Mouse (Mus musculus): ENCODE results near the gene Phf11a.
"Not testable (repeated sequence)": the region's sequence is repeated elsewhere in the genome, so short reads cannot be mapped to it uniquely, and the experiment has no call there.

The Phf11a gene

DNA sequence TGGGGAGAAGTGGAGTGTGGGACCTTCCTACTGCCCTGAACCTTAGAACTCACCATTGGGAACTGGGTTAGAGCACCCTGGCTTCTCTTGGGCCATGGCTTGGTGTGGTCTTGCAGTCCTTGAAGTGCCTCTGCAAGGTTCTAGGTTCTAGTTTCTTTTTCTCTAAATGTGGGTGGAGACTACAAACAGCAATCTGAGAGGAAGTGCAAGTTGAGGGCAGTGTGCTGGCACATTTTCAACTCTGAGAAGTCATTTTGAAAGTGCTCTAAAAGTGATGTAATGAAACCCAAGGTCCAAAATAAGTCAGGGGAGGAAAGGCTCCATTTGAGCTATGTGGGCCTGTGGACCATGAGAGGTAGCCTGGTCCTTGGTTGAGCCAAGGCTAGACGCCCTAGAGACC, at the start of gene Phf11a:
Gene Phf11a (minus strand): TSS at position 132 of the 400 bp plus-strand sequence.
- DNase-seq (ENCODE audit: low spot score), result not testable (repeated sequence)

- DNase-seq (ENCODE audit: low spot score), result peak; percentile 13
Measured at GRCm38 (mm10) chr14:59341189-59341588, 43.9 kb upstream of the Phf11a start, which contains the start of gene Phf11b. Phf11b (minus strand) TSS chr14:59341351.

DNA sequence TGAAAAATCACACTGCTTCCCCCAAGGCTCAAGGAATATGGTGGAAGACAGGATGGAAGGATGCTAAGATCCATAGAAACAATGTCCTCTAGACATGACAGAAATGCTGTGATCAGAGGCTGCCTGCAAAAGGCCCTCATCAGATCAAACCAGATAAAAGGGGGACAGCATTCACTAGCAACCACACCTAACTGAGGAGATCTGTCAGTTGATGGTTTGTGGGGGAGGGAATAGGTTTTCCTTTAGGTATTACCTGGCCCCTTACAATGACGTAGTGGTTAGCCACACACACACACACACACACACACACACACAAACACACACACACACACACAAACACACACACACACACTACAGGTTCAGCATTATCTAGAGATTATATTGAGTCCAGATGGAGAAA, 42.2 kb upstream of the Phf11a start:
- DNase-seq (ENCODE audit: low spot score), result no peak

- DNase-seq (ENCODE audit: low spot score), result not testable (repeated sequence)
Measured at GRCm38 (mm10) chr14:59336056-59336455, 38.7 kb upstream of the Phf11a start.

GRCm38 (mm10) chr14:59330499-59330898, 33.2 kb upstream of the Phf11a start:
- DNase-seq (ENCODE audit: low spot score), result not testable (repeated sequence)

GRCm38 (mm10) chr14:59319970-59320369, 22.6 kb upstream of the Phf11a start:
- DNase-seq (ENCODE audit: low spot score), result not testable (repeated sequence)

- DNase-seq (ENCODE audit: low spot score), result not testable (repeated sequence)
Measured at GRCm38 (mm10) chr14:59319036-59319435, 21.7 kb upstream of the Phf11a start.

GRCm38 (mm10) chr14:59291769-59292168, 5.6 kb downstream of the Phf11a start:
- DNase-seq (ENCODE audit: low spot score), result not testable (repeated sequence)

GRCm38 (mm10) chr14:59274961-59275360, 22.4 kb downstream of the Phf11a start:
- DNase-seq (ENCODE audit: low spot score), result not testable (repeated sequence)

- DNase-seq (ENCODE audit: low spot score), result peak; percentile 9
Measured at GRCm38 (mm10) chr14:59260056-59260455, 37.3 kb downstream of the Phf11a start, which contains the start of gene Gm6904. Gm6904 (minus strand) TSS chr14:59260216.

GRCm38 (mm10) chr14:59255861-59256260, 41.5 kb downstream of the Phf11a start:
- not testable (repeated sequence) for DNase-seq (ENCODE audit: low spot score)

- DNase-seq (ENCODE audit: low spot score), result not testable (repeated sequence)
Measured at GRCm38 (mm10) chr14:59250350-59250749, 47.0 kb downstream of the Phf11a start.

DNA sequence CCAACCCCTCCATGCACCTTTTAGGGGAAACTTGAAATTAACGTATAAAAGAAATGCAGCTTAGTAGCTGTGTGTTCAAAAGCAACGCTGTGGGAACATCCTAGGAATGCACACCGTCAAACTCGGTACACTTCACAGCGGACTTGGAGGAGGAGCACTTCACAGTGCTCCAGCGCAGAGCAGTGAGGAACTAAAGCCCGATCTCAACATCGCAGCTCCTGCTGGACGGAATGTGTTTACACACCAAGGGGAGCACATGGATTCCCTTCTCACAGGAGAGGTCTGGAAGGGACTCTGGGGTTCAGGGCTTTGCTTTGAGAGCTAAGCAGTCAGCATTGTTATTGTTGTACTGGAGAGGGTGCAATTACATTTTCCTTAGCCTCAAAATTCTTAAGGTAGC, 63.7 kb downstream of the Phf11a start:
- no peak for DNase-seq (ENCODE audit: low spot score)

- peak; percentile 32 for DNase-seq (ENCODE audit: low spot score)
Measured at GRCm38 (mm10) chr14:59232003-59232402, 65.3 kb downstream of the Phf11a start.

GRCm38 (mm10) chr14:59230331-59230966, 66.9 kb downstream of the Phf11a start:
- DNase-seq (ENCODE audit: low spot score), result no peak

GRCm38 (mm10) chr14:59229822-59230221, 67.5 kb downstream of the Phf11a start:
- no peak for DNase-seq (ENCODE audit: low spot score)

Data from spleen, adult 12 weeks (tissue).